ENCODE assay signal across 9 mouse cellular contexts in the genomic region with DNA sequence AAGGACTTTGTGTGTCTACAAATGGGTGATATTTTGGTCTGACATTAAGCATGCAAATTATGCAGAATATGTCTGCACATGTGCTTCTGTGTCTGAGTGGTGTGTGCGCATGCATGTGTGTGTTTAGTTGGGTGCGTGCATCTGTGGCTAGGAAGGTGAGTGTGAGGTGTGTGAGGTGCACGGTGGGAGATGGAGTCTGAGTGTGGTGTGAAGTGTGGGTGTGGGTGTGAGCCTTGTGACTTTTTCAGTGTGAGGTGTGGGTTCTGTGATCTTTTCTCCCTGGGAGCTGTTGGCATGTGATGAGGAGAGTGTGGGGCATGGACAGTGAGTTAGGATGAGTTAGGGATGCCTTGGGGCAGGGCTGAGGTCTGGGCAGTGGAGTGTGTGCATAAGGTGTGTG. TPM values are rescaled to one million over a fixed set of nuclear protein-coding genes. Genes with fewer than 3 reads are reported as not detected.
A peak's percentile ranks its signal among the peaks of the same experiment; 100 is the strongest.
DNase-seq lines count a peak whose midpoint lies in the region; ATAC-seq and TF ChIP-seq lines count a peak whose summit lies in the region.
"Had no signal": no experiment of that assay in that cellular context is flagged by ENCODE, and none has a peak within 500 bp of the region (broad histone marks: within the 10 kb centered on the region; RNA-seq: fewer than 3 reads in every experiment).

No protein-coding gene starts in this region.

- no peak overlapping the region for H3K9ac ChIP-seq in forebrain, embryonic 16.5 days (replicated peaks; ENCODE audit: low read depth, low read length)
- H3K9ac ChIP-seq in midbrain, embryonic 15.5 days: no peak overlapping the region
- H3K9ac ChIP-seq: midbrain, embryonic 12.5 days had no signal

- peak overlapping the region; percentile 36 for H3K4me3 ChIP-seq in kidney, adult 2 months (ENCODE audit: insufficient read depth, low read depth, low read length)
- H3K4me3 ChIP-seq in forebrain, embryonic 16.5 days (replicated peaks; ENCODE audit: low read length): no peak overlapping the region; the same call in 1 of the 2 replicates
- H3K4me3 ChIP-seq in midbrain, embryonic 15.5 days: no peak overlapping the region
- H3K4me3 ChIP-seq: midbrain, embryonic 12.5 days had no signal

- 76% methylated on average over 3 of the region's 3 CpGs for WGBS in kidney, adult 2 months
- WGBS in forebrain, embryonic 16.5 days: 77% methylated on average over 3 of the region's 3 CpGs
- WGBS in midbrain, embryonic 15.5 days: 95% methylated on average over 3 of the region's 3 CpGs

- peak overlapping the region; percentile 67 for H3K27ac ChIP-seq in kidney, adult 2 months (ENCODE audit: insufficient read depth, low read depth, low read length)
- no peak overlapping the region for H3K27ac ChIP-seq in forebrain, embryonic 16.5 days (ENCODE audit: low read length)
- H3K27ac ChIP-seq in midbrain, embryonic 15.5 days: no peak overlapping the region
- H3K27ac ChIP-seq: midbrain, embryonic 12.5 days had no signal

- H3K4me2 ChIP-seq in forebrain, embryonic 16.5 days (ENCODE audit: low read length): peak overlapping the region; percentile 100
- H3K4me2 ChIP-seq in midbrain, embryonic 15.5 days: peak overlapping the region; percentile 88
- H3K4me2 ChIP-seq: midbrain, embryonic 12.5 days had no signal

- TF ChIP-seq POLR2A in kidney, adult 2 months (IDR thresholded peaks at IDR 0.05; ENCODE audit: low read depth, low read length): no peak

- H3K36me3 ChIP-seq in kidney, adult 2 months (ENCODE audit: control insufficient read depth, insufficient read depth, low read length): no peaks in the 10 kb centered on the region
- H3K36me3 ChIP-seq in forebrain, embryonic 16.5 days (ENCODE audit: control insufficient read depth, insufficient read depth): no peaks in the 10 kb centered on the region
- H3K36me3 ChIP-seq in midbrain, embryonic 15.5 days (replicated peaks): no peaks in the 10 kb centered on the region
- H3K36me3 ChIP-seq: midbrain, embryonic 12.5 days had no signal

- H3K4me1 ChIP-seq in kidney, adult 2 months (ENCODE audit: control insufficient read depth, insufficient read depth, low read length): no peaks in the 10 kb centered on the region
- peaks cover 9% of the 10 kb centered on the region; the same call in 1 of the 2 replicates for H3K4me1 ChIP-seq in forebrain, embryonic 16.5 days (replicated peaks; ENCODE audit: control insufficient read depth, insufficient read depth, low read length)
- peaks cover 6% of the 10 kb centered on the region; the same call in 1 of the 2 replicates for H3K4me1 ChIP-seq in midbrain, embryonic 15.5 days

- no peaks in the 10 kb centered on the region for H3K27me3 ChIP-seq in kidney, adult 2 months (replicated peaks; ENCODE audit: control insufficient read depth, insufficient read depth, low read length)
- H3K27me3 ChIP-seq in forebrain, embryonic 16.5 days (replicated peaks; ENCODE audit: control insufficient read depth, insufficient read depth, low read length): no peaks in the 10 kb centered on the region
- peaks cover 16% of the 10 kb centered on the region; the same call in 1 of the 2 replicates for H3K27me3 ChIP-seq in midbrain, embryonic 15.5 days (replicated peaks)

- no peak for DNase-seq in kidney, adult 2 months
- DNase-seq in kidney, postnatal 10 days: no peak
- DNase-seq in brain, adult 2 months (ENCODE audit: low read depth, low spot score): peak; percentile 39
- DNase-seq in cerebellum, adult 9-11 months: no peak
- no peak for DNase-seq in urinary bladder, postnatal 10 days (ENCODE audit: low spot score)

- no peak for TF ChIP-seq CTCF in kidney, adult 2 months (conservative IDR thresholded peaks at IDR 0.05; ENCODE audit: insufficient read depth, insufficient read length, low read depth, low read length)

- H3K9me3 ChIP-seq in forebrain, embryonic 16.5 days (ENCODE audit: control insufficient read depth, low read length): no peaks in the 10 kb centered on the region
- H3K9me3 ChIP-seq in midbrain, embryonic 15.5 days: no peaks in the 10 kb centered on the region
- H3K9me3 ChIP-seq: midbrain, embryonic 12.5 days had no signal

- ATAC-seq in forebrain, embryonic 16.5 days: no peak
- no peak for ATAC-seq in midbrain, embryonic 15.5 days (replicated peaks)
- no peak for ATAC-seq in CD4-positive, CD25-positive, alpha-beta regulatory T cell, adult 4 months

RNA-seq across cellular contexts. Expression of gene Pde2a, which starts 31.8 kb away (rescaled TPM):
- 26.9 and 28.6 TPM in 2 replicates for polyA plus RNA-seq in kidney, adult 2 months (2012; rRNA removed)
- polyA plus RNA-seq in forebrain, embryonic 16.5 days (2015; fragmentation: Nextera tagmentation; extraction: Ambion mirVana): 55.9 and 58.6 TPM in 2 replicates
- 31.4 and 32.2 TPM in 2 replicates for polyA plus RNA-seq in midbrain, embryonic 15.5 days (2015; fragmentation: Nextera tagmentation; extraction: Ambion mirVana)
- polyA plus RNA-seq in CD4-positive, CD25-positive, alpha-beta regulatory T cell, adult 4 months (2017; shearing (Covaris generic)): 10 to 100 TPM; 23.0 to 83.7 TPM

RNA-seq across cellular contexts. Expression of gene Gm45837, which starts 42.6 kb away (rescaled TPM):
- polyA plus RNA-seq in kidney, adult 2 months (2012; rRNA removed): not detected in 2 replicates
- not detected in 2 replicates for polyA plus RNA-seq in forebrain, embryonic 16.5 days (2015; fragmentation: Nextera tagmentation; extraction: Ambion mirVana)
- not detected in 2 replicates for polyA plus RNA-seq in midbrain, embryonic 15.5 days (2015; fragmentation: Nextera tagmentation; extraction: Ambion mirVana)
- polyA plus RNA-seq in CD4-positive, CD25-positive, alpha-beta regulatory T cell, adult 4 months (2017; shearing (Covaris generic)): 10 to 100 TPM in 1 of 2 experiments, not detected in 1; 33.3 TPM
- polyA plus RNA-seq: midbrain, embryonic 12.5 days had no signal
